Mouse (Mus musculus) stomach, postnatal 0 days (tissue): ENCODE data around the gene Podxl2.

Experiments
- CTCF ChIP-seq: IDR thresholded peaks from 2 replicates; pipeline ENCODE4 v1.5.1; 2016; ENCODE audit warnings: antibody characterized with exemption, low read depth, mild to moderate bottlenecking, moderate library complexity
- EP300 ChIP-seq: optimal IDR thresholded peaks from 2 replicates; pipeline ENCODE3; 2016; ENCODE audit warnings: antibody characterized with exemption

GRCm38 (mm10) chr6:88835047-88835446, 39.8 kb downstream of the Podxl2 start:
- no peak for TF ChIP-seq CTCF
- TF ChIP-seq EP300 = no peak
